Mouse (Mus musculus): ENCODE data around the gene Elmsan1. TPM values are rescaled to one million over a fixed set of nuclear protein-coding genes. Genes with fewer than 3 reads are reported as not detected.
A peak's percentile ranks its signal among the peaks of the same experiment; 100 is the strongest.

The Elmsan1 gene
- total RNA-seq, 4 experiments from 2014 or later = 21.6 to 28.5 (median 26.0) TPM

DNA sequence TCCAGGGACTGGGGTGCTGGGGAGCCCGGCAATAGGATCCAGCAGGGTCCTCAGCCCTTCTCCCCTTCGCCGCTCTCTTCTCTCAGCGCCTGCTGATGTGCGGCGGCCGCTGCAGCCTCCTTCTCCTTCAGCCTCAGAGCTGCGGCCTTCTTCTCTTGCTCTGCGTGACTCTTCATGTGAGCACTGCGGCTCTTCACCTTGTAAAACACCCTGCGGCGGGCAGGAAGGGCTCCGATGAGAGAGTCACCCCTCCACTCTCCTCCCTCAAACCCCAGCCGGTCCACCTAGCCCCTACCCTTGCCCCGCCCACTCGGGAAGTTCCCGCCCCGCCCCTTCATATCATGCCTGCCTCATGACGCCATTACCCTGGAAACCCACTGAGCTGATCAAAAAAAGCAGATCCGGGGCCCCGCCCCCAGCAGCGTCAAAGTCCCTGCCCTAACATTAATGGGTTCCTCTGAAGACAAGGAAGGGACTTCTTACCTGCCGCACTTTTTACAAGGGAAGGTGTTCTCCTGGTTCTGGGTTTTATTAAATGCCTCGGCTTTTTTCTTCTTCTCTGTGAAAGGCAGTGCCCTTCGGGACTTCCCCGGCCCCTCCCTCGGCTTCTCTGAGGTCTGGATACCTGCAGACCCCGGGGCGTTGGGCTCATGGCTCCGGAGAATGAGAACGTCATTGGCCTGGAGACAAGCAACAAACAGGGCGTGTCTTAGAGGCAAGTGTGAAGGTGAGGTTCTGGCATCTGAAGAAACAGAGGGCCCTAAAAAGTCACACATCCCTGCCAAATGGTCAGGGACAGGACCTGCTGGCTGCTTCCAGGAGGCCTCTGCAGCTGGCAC, 66.1 kb downstream of the Elmsan1 start:
- DNase-seq (ENCODE audit: low spot score in 2 of 2) = no peak

DNA sequence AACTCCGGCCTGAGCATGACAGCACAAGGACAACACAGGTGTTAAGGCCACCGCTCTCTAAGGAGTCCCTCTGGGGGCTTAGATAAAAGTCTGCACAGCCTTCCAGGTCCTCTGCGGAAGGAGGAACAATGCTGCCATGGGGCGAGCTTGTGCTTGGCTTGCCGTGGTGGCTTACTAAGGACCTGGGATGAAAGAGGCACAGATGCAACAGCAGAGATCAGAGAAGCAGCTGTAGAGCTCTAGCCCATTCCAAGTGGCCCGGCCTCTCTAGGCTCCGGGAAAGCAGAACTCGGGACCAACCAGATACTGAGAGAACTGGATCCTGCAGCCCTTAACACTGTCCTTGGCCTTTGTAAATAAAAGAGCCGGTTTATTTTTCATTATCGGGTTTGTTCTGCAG, 66.8 kb downstream of the Elmsan1 start:
- DNase-seq (ENCODE audit: low spot score in 2 of 2) = no peak

DNA sequence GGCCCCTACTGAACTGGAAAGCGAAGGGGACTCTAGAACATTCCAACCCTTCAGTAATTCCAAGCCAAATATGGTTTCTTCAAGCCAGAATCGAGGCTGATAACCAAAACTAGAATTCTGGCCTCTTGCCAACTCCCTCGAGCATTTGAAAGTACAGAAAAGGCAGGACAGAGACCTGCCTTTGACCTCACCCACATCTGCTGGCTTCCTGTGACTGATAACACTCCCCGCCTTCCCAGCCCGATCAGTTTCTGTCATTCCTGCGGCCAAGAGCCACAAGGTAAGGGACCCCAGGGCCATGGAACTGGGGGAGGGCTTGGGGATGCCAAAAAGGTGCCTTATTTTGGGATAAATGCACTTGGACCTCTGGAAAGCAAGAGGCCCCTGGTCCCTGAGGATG, 67.7 kb downstream of the Elmsan1 start:
- no peak for DNase-seq (ENCODE audit: low spot score in 2 of 2)

DNA sequence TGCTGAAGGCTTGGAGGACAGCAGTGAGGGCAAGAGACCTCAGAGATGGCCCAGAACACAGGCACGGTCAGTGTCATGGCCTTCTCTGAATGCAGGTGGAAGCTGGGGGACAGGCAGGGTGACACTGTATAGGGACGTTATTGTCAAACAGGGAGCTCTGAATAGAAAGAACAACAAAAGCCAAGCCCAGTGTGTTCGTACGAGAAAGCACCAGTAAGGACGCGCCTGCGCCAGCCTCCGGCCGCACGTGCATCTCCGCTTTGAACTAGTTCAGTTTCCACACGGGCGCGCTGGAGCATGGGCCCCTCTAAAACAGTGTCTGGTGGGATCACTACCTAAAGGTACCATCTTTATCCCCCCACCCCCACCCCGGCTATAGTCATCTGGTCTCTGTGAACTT, 68.7 kb downstream of the Elmsan1 start:
- no peak for DNase-seq (ENCODE audit: low spot score in 2 of 2)

DNA sequence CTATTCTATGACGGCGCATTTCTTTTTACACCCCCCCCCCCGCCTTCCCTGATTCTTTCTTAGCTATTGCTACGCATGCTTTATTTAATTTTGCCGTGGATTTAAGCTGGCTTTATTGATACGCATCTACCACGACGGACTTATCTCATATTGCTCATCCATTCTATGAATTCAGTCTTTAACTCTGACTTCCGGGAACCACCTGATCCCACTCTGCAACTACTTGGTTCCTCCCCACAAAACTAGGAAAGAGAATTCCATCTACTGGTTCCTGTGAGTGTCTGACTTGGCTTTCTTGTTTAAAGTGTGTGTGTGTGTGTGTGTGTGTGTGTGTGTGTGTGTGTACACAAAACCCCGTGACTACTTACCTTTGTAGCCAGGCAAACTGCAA, 70.1 kb downstream of the Elmsan1 start:
- no peak for DNase-seq (ENCODE audit: low spot score in 2 of 2)

DNA sequence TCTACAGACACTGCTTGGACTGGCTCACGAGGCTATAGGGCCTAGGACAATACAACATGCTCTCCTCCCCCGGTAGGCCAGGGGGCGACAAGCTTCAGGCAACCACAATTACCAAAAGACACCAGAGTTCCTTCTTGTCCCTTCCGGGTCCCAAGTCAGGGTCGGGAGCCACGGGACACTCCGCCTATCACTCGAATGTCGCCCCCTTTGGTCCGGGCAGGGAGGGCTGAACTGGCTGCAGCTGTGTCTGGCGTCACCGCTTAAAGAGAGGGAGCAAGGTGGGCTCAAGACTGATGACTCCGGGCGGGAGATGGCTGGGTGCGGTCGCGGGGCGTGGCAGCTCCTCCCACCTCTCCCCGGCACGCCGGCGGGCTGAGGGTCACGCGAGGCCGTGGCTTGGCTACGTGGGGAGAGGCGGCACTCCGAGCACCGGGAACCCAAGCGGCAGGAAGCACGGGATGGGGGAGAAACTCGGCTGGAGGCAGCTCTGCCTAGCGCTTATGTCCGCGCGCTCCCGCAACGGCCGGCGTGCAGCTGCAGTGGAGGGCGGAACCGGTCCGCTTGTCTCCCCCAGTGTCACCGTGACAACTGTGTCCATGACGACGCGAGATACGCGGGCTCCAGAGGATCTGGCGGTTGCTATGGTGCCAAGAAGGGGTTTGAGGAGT, 70.6 kb downstream of the Elmsan1 start, which contains the start of gene Pnma1:
TSS of gene Pnma1 (minus strand) at position 536 of the 668 bp plus-strand sequence.
- peak; percentile 66 to 82 for DNase-seq (ENCODE audit: low spot score in 2 of 2)

DNA sequence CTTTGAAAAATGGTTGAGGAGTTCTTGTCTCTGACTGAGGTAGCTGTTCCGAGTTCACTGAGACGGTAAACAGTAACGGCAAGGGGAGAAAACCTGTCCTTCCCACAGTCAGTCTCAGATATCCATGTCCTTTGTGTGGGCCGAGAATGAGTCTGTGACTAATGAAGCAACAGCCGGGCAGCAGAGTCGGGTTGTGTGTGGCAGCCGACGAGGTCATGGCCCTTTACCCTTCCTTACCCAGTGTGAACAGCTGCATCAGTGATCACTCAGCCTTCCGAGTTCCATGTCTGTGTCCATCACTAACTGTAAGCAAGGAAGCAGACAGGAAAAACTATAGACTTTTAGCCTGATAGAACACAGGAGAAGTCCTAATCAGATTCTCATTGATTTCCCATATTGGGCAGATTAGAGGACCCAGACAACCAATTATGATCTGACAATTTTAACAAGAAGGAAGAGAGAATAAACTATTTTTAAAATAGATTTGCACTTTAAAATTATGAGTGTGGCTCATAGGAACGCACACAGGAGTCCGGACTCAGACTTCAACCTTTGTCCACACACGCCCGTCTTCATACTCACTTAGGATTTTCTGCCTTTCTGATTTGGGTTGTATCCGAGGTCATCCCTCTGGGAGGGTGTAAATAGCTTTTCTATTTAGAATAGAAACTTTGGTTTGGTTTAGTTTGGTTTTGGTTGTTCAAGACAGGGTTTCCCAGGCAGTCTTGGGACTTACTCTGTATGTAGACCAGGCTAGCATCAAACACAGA, 76.2 kb downstream of the Elmsan1 start:
- DNase-seq (ENCODE audit: low spot score in 2 of 2) = no peak

DNA sequence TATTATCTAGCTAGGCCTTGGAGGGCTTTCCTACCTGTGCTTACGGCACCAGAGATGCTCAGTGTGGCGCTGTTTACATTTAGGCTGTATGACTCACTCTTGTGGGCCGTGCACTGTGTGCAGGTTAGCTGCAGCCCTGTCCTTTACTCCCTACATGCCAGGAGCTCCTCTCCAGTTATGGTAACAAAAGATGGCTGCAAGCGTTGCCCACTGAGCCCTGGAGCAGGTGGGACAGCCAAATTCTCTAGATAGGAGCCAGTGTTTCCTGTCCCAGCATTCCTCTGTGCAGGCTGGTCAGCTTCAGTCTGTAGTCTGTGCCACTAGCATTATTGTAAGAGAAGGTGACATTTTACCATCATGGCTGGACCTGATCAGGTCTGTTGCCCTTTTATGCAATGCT, 77.4 kb downstream of the Elmsan1 start:
- DNase-seq (ENCODE audit: low spot score in 2 of 2) = no peak

DNA sequence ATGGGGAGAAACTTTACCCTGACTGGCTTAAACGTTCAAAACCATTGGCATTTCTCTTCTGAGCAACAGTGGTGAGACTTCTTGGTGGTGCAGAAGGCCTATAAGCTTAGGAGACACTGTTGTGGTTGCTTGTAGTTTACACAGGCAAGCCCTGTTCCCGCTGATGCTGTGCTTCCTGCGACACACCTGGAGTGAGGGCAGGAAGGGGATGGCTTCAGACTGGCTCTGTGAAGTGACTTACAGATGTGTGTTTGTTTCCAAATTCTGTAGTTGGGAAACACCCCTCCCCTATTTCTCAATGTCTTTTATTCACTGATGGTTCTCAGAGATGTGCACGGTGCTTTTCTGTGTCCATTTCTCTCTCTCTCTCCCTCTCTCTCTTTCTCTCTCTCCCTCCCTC, 78.5 kb downstream of the Elmsan1 start:
- DNase-seq (ENCODE audit: low spot score in 2 of 2) = no peak

DNA sequence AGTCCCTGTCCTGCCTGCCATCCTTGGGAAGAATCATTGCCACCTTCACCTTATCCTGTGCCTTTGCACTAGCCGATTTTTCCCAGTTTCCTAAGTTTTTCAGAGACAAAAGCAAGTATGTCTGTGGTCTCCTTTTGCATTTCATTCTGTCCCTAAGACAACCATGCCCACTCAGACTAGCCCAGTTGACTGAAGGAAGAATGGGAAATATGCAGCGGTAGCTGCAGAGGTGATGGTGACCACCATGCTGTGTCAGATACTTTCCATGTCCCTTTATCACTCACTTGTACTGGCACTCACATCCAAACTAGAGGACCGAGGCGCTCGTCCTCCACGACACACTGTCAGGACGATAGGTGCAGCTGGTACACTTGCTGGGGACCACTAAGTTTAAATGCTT, 81.5 kb downstream of the Elmsan1 start:
- DNase-seq (ENCODE audit: low spot score in 2 of 2) = no peak

DNA sequence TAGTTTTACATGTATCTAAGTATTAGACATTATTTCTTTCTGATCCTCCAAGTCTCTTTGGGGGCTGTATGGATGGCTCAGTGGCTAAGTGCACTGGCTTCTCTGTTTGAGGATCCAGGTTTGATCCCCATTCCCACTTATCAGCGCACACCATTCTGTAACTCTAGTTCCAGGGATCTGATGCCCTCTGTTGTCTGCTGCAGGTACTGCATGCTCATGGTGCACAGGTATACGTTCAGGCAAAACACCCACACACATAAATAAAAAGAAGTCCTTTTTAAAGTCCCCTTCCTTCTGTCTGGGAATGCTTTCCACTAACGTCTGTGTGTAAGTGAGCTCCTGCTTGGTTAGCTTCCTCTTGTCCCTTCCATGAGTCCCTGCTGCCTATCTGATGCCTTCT, 86.4 kb downstream of the Elmsan1 start:
- no peak for DNase-seq (ENCODE audit: low spot score in 2 of 2)

DNA sequence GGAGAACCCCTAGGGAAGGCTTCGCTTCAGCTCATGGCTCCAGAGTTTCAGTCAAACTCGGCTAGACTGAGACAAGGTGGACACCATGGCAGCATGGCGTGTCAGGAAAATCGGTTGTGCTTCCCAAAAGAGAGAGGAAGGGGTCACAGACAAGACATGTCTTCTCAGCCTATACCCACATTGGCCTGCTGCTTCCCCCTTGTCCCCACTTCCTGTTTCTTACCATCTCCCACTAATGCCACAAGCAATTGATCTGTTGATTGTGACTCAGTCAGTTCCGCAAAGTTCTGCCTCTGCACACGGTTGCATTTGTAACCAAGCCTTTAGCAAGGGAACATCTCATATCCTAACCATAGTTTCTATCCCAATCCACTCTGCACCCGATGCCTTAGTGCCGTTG, 88.8 kb downstream of the Elmsan1 start:
- no peak for DNase-seq (ENCODE audit: low spot score in 2 of 2)

DNA sequence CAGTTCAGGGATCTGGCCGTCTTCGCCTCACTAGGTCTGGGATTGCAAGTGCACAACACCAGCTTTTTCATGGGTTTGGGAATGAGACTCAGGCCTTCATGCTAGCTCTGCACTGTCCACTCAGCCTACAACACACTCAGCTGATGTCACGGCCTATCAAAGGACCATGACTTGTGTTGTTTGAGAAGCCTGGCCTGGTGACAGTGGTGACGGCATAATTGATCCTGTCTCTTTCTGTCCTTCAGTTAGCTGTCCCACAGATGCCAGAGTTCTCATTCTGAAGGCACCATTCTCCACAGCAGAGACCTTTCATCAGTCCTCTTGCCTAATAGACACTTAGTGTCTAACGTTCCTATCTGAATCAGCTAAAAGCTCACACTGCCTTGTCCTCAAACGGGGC, 90.1 kb downstream of the Elmsan1 start:
- DNase-seq (ENCODE audit: low spot score in 2 of 2) = no peak

DNA sequence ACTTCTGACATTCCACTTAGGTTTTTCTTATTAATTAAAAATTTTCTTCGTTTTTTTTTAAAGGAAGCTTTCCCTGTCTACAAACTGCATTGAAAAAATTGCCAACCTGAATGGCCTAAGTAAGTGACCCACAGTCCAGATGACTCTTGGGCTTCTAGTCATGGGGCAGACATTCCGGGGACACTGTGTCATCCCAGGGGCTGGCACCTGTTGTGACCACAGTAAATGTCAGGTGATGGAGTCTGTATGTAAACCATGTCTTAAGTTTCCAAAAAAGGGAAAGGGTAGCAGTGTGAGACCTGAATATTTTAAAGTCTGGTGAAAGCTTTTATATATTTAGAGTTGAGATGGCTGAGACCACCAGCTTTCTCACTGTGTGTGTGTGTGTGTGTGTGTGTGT, 91.8 kb downstream of the Elmsan1 start:
- DNase-seq (ENCODE audit: low spot score in 2 of 2) = no peak

DNA sequence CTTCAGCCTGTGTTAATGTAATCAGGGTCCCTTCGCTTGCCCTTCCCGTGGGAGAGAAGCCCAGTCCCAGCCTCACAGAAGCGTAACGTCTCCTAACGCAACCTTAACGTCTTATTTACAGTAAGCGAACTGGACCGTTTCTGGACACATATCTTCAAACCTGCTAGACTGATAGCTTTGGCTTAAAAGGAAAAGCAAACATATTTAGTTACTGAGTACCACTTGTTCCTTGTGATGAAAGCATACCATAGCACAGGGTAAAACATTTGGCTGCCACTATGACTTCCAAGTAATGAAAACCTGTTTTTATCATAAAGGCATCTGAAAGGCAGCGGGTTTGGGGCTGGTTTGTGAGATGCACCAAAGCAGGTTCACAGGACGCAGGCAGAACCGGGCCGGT, 92.8 kb downstream of the Elmsan1 start:
- DNase-seq (ENCODE audit: low spot score in 2 of 2) = no peak

DNA sequence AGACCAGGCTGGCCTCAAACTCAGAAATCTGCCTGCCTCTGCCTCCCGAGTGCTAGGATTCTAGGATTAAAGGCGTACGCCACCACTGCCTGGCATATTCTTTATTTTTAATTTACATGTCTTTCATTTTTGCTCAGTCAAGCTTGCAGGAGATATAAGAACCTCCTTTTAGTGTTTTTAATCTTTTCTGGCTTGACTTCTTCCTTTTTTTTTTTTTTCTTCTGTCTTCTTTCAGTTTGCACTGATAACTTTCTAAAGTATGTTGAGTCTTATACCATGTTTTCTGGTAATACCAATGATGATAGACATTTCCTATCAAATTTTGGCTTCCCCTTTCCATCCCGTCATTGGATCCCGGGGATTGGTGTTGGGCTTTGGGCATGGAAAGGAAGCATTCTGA, 99.1 kb downstream of the Elmsan1 start:
- no peak for DNase-seq (ENCODE audit: low spot score in 2 of 2)

DNA sequence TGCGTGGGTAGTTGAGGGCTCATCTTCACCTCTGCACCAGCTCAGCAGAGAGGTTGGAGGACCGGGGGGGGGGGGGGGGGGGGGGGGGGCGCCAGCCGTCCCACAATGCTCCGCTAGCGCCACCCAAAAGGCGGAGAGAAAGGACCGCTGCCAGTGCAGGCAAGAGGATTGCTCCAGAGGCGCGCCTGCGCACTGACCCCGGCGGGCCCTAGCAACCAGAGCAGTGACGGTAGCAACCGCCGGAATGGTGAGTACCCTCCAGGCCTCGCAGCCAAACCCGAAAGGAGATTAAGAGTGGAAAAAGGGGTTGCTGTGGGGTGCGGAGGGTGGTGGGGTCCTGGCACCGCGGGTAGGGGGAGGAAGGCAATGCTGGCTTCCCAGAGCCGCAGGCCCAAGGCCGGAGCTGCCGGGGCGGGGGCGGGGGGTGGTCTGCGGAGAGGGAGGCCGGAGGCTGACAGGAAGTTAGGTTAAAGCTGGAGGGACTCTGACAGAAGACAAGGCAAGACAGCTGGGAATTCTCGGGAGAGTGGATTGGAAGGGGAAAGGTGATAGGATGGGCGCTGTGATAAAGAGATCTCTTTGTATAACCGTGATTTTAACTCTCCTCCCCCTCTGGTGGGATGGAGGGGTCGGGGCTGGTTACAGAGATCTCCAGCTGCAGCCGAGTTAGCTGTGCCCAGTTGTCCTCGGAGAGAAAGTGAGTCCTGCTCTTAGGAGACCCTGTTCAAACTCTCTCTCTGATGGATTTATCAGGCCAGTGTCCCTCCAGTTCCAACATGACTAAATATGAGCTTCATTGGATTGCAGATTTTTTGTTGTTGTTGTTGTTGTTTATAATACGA, 104.3 kb downstream of the Elmsan1 start, which contains the start of gene Dnal1:
TSS of gene Dnal1 (plus strand) at position 214 of the 842 bp plus-strand sequence.
- DNase-seq (ENCODE audit: low spot score in 2 of 2) = peak; percentile 74 to 85

DNA sequence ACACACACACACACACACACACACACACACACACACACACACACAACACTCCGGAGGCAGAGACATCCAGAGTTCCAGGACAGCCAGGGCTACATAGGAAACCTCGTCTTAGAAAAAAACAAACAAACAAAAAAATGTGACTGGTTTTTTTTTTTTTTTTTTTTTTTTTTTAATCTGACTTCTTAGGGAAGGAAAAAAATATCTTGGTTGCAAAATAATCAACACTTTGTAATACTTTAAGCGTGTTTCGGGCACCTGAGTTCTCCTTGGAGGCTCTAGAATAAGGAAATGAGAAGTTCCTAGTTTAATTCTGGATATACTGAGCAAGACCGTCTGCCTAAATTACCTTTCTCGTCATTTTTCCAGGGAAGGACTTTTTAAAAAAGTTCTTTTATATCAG, 105.0 kb downstream of the Elmsan1 start:
- DNase-seq (ENCODE audit: low spot score in 2 of 2) = no peak

DNA sequence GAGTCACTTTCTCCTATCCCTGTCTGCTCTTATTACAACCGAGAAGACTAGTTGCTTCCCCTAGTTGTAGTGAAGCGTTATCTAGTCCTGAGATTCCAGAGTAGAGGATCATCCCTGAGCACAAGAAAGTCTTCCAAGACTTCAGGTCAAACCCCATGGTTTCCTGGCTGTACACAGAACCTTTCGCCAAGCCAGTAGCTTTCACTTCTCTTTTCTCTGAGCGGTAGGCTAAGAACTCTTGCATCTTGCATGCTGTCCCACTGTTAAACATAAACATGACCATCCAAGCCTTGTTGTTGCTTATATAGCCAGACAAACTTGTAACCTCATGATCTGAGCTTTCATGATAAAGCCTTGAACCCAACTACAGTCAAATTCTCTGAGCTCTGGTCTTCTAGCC, 107.9 kb downstream of the Elmsan1 start:
- no peak for DNase-seq (ENCODE audit: low spot score in 2 of 2)

DNA sequence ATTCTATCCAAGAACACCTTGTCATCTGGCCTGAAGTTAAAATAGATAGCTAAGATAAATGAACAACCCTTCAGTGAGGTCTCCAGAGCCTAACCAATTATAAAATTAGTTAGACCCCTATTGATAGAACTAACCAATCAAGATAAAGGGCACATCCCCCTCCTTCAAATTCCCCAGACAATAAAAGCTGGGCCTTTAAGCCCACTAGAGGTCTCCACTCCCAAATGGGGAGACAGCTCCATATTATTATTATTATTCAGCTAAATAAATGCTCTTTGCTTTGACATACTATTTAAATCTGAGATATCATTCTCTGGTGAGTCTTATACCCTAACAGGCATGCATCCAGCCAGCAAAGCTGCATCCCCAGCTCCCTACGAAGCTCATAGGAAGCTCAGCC, 108.8 kb downstream of the Elmsan1 start:
- DNase-seq (ENCODE audit: low spot score in 2 of 2) = no peak

DNA sequence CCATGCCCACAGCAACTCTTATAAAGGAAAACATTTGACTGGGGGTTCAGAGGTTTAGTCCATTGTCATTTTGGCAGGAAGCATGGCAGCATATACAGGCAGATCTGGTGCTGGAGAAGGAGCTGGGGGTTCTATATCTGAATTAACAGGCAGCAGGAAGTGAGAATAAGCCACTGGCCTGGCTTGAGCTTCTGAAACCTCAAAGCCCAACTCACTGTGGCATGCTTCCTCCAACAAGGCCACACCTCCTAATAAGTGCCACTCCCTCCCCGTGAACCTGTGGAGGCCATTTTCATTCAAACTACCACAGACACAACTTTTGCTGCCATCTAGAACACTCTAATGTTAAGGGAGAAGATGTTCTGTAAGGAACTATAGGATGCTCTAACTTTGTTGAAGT, 111.0 kb downstream of the Elmsan1 start:
- DNase-seq (ENCODE audit: low spot score in 2 of 2) = no peak
